Mouse (Mus musculus) liver, embryonic 14.5 days (tissue): Measurements from ENCODE around the gene Lrp3. TPM values are rescaled to one million over a fixed set of nuclear protein-coding genes. Genes with fewer than 3 reads are reported as not detected.
"Not testable (repeated sequence)": the region's sequence is repeated elsewhere in the genome, so short reads cannot be mapped to it uniquely, and the experiment has no call there.

ENCODE experiments used
- ATAC-seq: fragments of 200-750 bp; cut with Nextera tagmentation; 2 replicates; pipeline ENCODE4 v1.8.0; 2017; ENCODE audit warnings: moderate number of reproducible peaks, mild to moderate bottlenecking, moderate library complexity; ENCODE audit not compliant: insufficient read depth
- DNase-seq, 3 experiments: peaks; one replicate each; pipeline ENCODE4 v3.0.0-alpha.2; 2012 to 2013; ENCODE audit warnings: low read depth in 3 of 3, low spot score in 3 of 3
- H3K27ac ChIP-seq: fragments of 300-500 bp; sonication (generic); 2 replicates; pipeline ENCODE4 v1.5.1; 2014; ENCODE audit warnings: moderate library complexity, mild to moderate bottlenecking, control low read depth, inconsistent platforms
- H3K27me3 ChIP-seq: fragments of 300-500 bp; sonication (generic); 2 replicates; pipeline ENCODE4 v1.6.1; 2014; ENCODE audit warnings: mild to moderate bottlenecking, low read length, moderate library complexity; ENCODE audit not compliant: control insufficient read depth, insufficient read depth
- H3K36me3 ChIP-seq: fragments of 300-500 bp; sonication (generic); replicated peaks from 2 replicates; pipeline ENCODE4 v1.6.1; 2014; ENCODE audit warnings: low read depth; ENCODE audit not compliant: control insufficient read depth, insufficient read depth
- H3K4me1 ChIP-seq, 2 experiments: fragments of 200-500 bp in 1 of 2; fragments of 300-500 bp in 1 of 2; sonication (generic) in 1 of 2; replicated peaks; 2 replicates each; pipeline ENCODE4 v1.6.1; 2012 to 2014; ENCODE audit warnings: antibody characterized with exemption in 1 of 2, inconsistent platforms in 1 of 2, low read length in 1 of 2; ENCODE audit not compliant: control insufficient read depth in 2 of 2, insufficient read depth in 2 of 2
- H3K4me2 ChIP-seq: fragments of 300-500 bp; sonication (generic); 2 replicates; pipeline ENCODE4 v1.6.1; 2014; ENCODE audit warnings: low read depth, mild to moderate bottlenecking, control low read depth, moderate library complexity
- H3K4me3 ChIP-seq, 2 experiments: fragments of 200-500 bp in 1 of 2; fragments of 300-500 bp in 1 of 2; sonication (generic) in 1 of 2; 2 replicates each; pipeline ENCODE4 v1.5.1; 2012 to 2014; ENCODE audit warnings: low read depth in 2 of 2, low read length in 2 of 2, mild to moderate bottlenecking in 2 of 2, control low read depth in 1 of 2, inconsistent platforms in 1 of 2, moderate library complexity in 1 of 2; ENCODE audit not compliant: insufficient read depth in 1 of 2
- H3K9ac ChIP-seq: fragments of 300-500 bp; sonication (generic); replicated peaks from 2 replicates; pipeline ENCODE4 v1.6.1; 2014; ENCODE audit warnings: mild to moderate bottlenecking, control low read depth, moderate library complexity
- H3K9me3 ChIP-seq: fragments of 300-500 bp; sonication (generic); 2 replicates; pipeline ENCODE4 v1.6.1; 2016; ENCODE audit warnings: low read length, mixed read lengths; ENCODE audit not compliant: control insufficient read depth
- CTCF ChIP-seq: IDR thresholded peaks from 2 replicates; pipeline ENCODE4 v1.5.1; 2016; ENCODE audit warnings: antibody characterized with exemption, low read depth, control low read depth
- EP300 ChIP-seq: IDR thresholded peaks from 2 replicates; pipeline ENCODE4 v1.6.1; 2016; ENCODE audit warnings: antibody characterized with exemption, low read depth
- WGBS: fragments of 180-500 bp; shearing (Covaris S2); extraction: QIAGEN DNeasy Blood & Tissue Kit; methylation state at CpG from one replicate; pipeline ENCODE4 v1.1.7; 2014; ENCODE audit not compliant: insufficient replicate concordance; 5-methylcytosine and 5-hydroxymethylcytosine counted together
- polyA plus RNA-seq, 2 experiments: library from polyadenylated mRNA; depleted of rRNA in 1 of 2; stranded (reverse) in 1 of 2; unstranded in 1 of 2; fragments of >200 nt; fragmentation: Nextera tagmentation in 1 of 2; extraction: Ambion mirVana in 1 of 2; gene quantifications; 2 replicates each; pipeline versions ENCODE4 v1.2.1 to v1.2.3; 2012 to 2014

Lrp3 gene
- polyA plus RNA-seq, 2 experiments, result 0.37 to 0.66 TPM

GRCm38 (mm10) chr7:35252041-35252558 lies 36.8 kb upstream of the Lrp3 start:
- no peaks in the 10 kb centered on the region for H3K36me3 ChIP-seq
- H3K9ac ChIP-seq, result no peak overlapping the region
- H3K4me3 ChIP-seq, result no peak overlapping the region
- no peak for TF ChIP-seq EP300
- TF ChIP-seq CTCF, result peak; percentile 32; the same call in 1 of the 2 replicates
- no peaks in the 10 kb centered on the region for H3K4me1 ChIP-seq
- ATAC-seq (no peak), DNase-seq (no peak)
- WGBS, result 11% methylated on average over 12 of the region's 13 CpGs
- no peak overlapping the region for H3K4me2 ChIP-seq
- no peaks in the 10 kb centered on the region for H3K9me3 ChIP-seq
- H3K27me3 ChIP-seq, result no peaks in the 10 kb centered on the region
- H3K27ac ChIP-seq, result no peak overlapping the region

- H3K9me3 ChIP-seq, H3K4me2 ChIP-seq, DNase-seq, H3K9ac ChIP-seq, H3K36me3 ChIP-seq, H3K27ac ChIP-seq, H3K27me3 ChIP-seq, H3K4me3 ChIP-seq, H3K4me1 ChIP-seq, ATAC-seq: not testable (repeated sequence)
- 46% methylated on average over 2 of the region's 3 CpGs for WGBS
Measured at GRCm38 (mm10) chr7:35237935-35238334, 22.6 kb upstream of the Lrp3 start.

GRCm38 (mm10) chr7:35235308-35235707 lies 20.0 kb upstream of the Lrp3 start:
- no peak; the same call in 1 of the 2 replicates for ATAC-seq
- WGBS, result 21% methylated on average over 9 of the region's 9 CpGs
- Histone ChIP-seq H3K4me3 (peak overlapping the region; percentile 46 to 62), H3K27me3 (no peaks in the 10 kb centered on the region), H3K4me1 (peaks cover 3 to 10% of the 10 kb centered on the region in 2 experiments; a peak in 3 of 4 replicates), H3K9ac (peak overlapping the region; percentile 5; the same call in 1 of the 2 replicates), H3K36me3 (no peaks in the 10 kb centered on the region), H3K4me2 (peak overlapping the region; percentile 89), H3K27ac (no peak overlapping the region), H3K9me3 (no peaks in the 10 kb centered on the region; the same call in 1 of the 2 replicates)
- TF ChIP-seq EP300, result no peak
- no peak for TF ChIP-seq CTCF
- peak; percentile 57 to 62 (median 61) for DNase-seq

GRCm38 (mm10) chr7:35234361-35235245 lies 19.3 kb upstream of the Lrp3 start:
- Histone ChIP-seq H3K4me1 (peaks cover 3 to 10% of the 10 kb centered on the region in 2 experiments; a peak in 3 of 4 replicates), H3K9ac (peak overlapping the region; percentile 74), H3K36me3 (no peaks in the 10 kb centered on the region), H3K27ac (peak overlapping the region; percentile 44; the same call in 1 of the 2 replicates), H3K27me3 (no peaks in the 10 kb centered on the region), H3K4me3 (peak overlapping the region; percentile 74 to 96), H3K9me3 (no peaks in the 10 kb centered on the region; the same call in 1 of the 2 replicates), H3K4me2 (peak overlapping the region; percentile 89)
- ATAC-seq (peak; percentile 91), DNase-seq (peak; percentile 81 to 86 (median 86))
- under 1% methylated on average over 45 of the region's 45 CpGs for WGBS
- no peak for TF ChIP-seq EP300
- TF ChIP-seq CTCF, result no peak

DNA sequence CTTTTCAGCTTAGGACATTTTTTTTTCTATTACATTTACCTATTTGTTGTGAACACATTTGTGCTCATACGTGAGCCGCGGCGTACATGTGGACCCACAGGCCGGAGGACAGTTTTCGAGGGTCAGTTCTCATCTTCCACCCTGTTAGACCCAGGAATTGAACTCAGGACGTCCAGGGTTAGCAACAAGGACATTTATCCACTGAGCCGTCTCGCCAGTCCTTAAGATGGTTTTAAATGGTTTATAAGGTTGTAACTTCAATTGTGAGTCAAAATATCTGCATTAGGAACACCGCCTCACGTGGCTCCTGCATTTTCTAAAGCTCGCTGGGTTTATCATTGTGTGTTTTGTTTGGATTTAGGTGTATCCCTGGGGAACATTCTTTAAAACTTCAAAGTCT lies 18.6 kb upstream of the Lrp3 start:
- DNase-seq, result no peak
- no peaks in the 10 kb centered on the region; the same call in 1 of the 2 replicates for H3K9me3 ChIP-seq
- TF ChIP-seq CTCF, result no peak
- TF ChIP-seq EP300, result no peak
- WGBS, result 57% methylated on average over 12 of the region's 12 CpGs
- H3K36me3 ChIP-seq, result no peaks in the 10 kb centered on the region
- H3K4me3 ChIP-seq, result peak overlapping the region; percentile 74 to 96
- H3K27ac ChIP-seq, result no peak overlapping the region
- H3K27me3 ChIP-seq, result no peaks in the 10 kb centered on the region
- H3K4me1 ChIP-seq, result peaks cover 3 to 10% of the 10 kb centered on the region in 2 experiments; a peak in 3 of 4 replicates
- peak overlapping the region; percentile 64 for H3K9ac ChIP-seq
- H3K4me2 ChIP-seq, result peak overlapping the region; percentile 89
- no peak for ATAC-seq
